Mouse (Mus musculus) lung, embryonic 14.5 days (tissue): Measurements from ENCODE around the gene Pip5k1b. TPM values are rescaled to one million over a fixed set of nuclear protein-coding genes. Genes with fewer than 3 reads are reported as not detected.

Experiments
- ATAC-seq: fragments of 200-750 bp; cut with Nextera tagmentation; 2 replicates; pipeline ENCODE4 v1.8.0; 2017; ENCODE audit warnings: mild to moderate bottlenecking, moderate TSS enrichment, moderate library complexity; ENCODE audit not compliant: insufficient read depth
- DNase-seq: peaks from one replicate; pipeline ENCODE4 v3.0.0-alpha.2; 2015
- H3K27ac ChIP-seq: fragments of 300-500 bp; sonication (generic); 2 replicates; pipeline ENCODE4 v1.5.1; 2014; ENCODE audit warnings: low read depth, mild to moderate bottlenecking, moderate library complexity
- H3K27me3 ChIP-seq: fragments of 300-500 bp; sonication (generic); 2 replicates; pipeline ENCODE4 v1.6.1; 2014; ENCODE audit warnings: low read length, control low read depth; ENCODE audit not compliant: insufficient read depth
- H3K36me3 ChIP-seq: fragments of 300-500 bp; sonication (generic); 2 replicates; pipeline ENCODE4 v1.6.1; 2014; ENCODE audit warnings: control low read depth; ENCODE audit not compliant: insufficient read depth
- H3K4me1 ChIP-seq: fragments of 300-500 bp; sonication (generic); 2 replicates; pipeline ENCODE4 v1.6.1; 2014; ENCODE audit warnings: antibody characterized with exemption, control low read depth; ENCODE audit not compliant: insufficient read depth
- H3K4me2 ChIP-seq: fragments of 300-500 bp; sonication (generic); 2 replicates; pipeline ENCODE4 v1.6.1; 2014; ENCODE audit warnings: mild to moderate bottlenecking
- H3K4me3 ChIP-seq: fragments of 300-500 bp; sonication (generic); 2 replicates; pipeline ENCODE4 v1.5.1; 2014; ENCODE audit warnings: low read depth, low read length
- H3K9ac ChIP-seq: fragments of 300-500 bp; sonication (generic); 2 replicates; pipeline ENCODE4 v1.6.1; 2014
- H3K9me3 ChIP-seq: fragments of 300-500 bp; sonication (generic); 2 replicates; pipeline ENCODE4 v1.6.1; 2016; ENCODE audit warnings: low read depth, low read length, control low read depth
- CTCF ChIP-seq: IDR thresholded peaks from 2 replicates; pipeline ENCODE4 v1.5.1; 2016; ENCODE audit warnings: antibody characterized with exemption, low read depth
- WGBS: fragments of 180-500 bp; shearing (Covaris S2); extraction: QIAGEN DNeasy Blood & Tissue Kit; methylation state at CpG from one replicate; pipeline ENCODE4 v1.1.7; 2014; 5-methylcytosine and 5-hydroxymethylcytosine counted together
- polyA plus RNA-seq: library from polyadenylated mRNA; unstranded; fragments of >200 nt; fragmentation: Nextera tagmentation; extraction: Ambion mirVana; gene quantifications from 2 replicates; pipeline ENCODE4 v1.2.1, GENCODE M21; 2014

The Pip5k1b gene
- polyA plus RNA-seq, 1 experiment from 2014 or later = 2.6 TPM

- H3K36me3 ChIP-seq = no peaks in the 10 kb centered on the region
- no peak overlapping the region for H3K4me2 ChIP-seq
- no peak overlapping the region for H3K4me3 ChIP-seq
- no peak overlapping the region for H3K27ac ChIP-seq
- H3K4me1 ChIP-seq = no peaks in the 10 kb centered on the region
- 63% methylated on average over 8 of the region's 8 CpGs for WGBS
- H3K27me3 ChIP-seq = no peaks in the 10 kb centered on the region
- DNase-seq (no peak), ATAC-seq (no peak)
- H3K9ac ChIP-seq = no peak overlapping the region
- H3K9me3 ChIP-seq = no peaks in the 10 kb centered on the region
- TF ChIP-seq CTCF = no peak
These were observed 69.0 kb downstream of the Pip5k1b start for GRCm38 (mm10) chr19:24486433-24487296.

GRCm38 (mm10) chr19:24484612-24485194 lies 71.0 kb downstream of the Pip5k1b start:
- DNase-seq = no peak
- H3K9ac ChIP-seq = no peak overlapping the region
- WGBS = 71% methylated on average over 3 of the region's 4 CpGs

GRCm38 (mm10) chr19:24480916-24481315 lies 74.8 kb downstream of the Pip5k1b start:
- no peak for TF ChIP-seq CTCF
- Histone ChIP-seq H3K27ac (no peak overlapping the region), H3K36me3 (no peaks in the 10 kb centered on the region), H3K4me3 (no peak overlapping the region), H3K4me1 (no peaks in the 10 kb centered on the region), H3K4me2 (no peak overlapping the region), H3K9me3 (no peaks in the 10 kb centered on the region), H3K9ac (no peak overlapping the region), H3K27me3 (no peaks in the 10 kb centered on the region)
- WGBS = 42% methylated on average over 2 of the region's 2 CpGs
- DNase-seq (no peak), ATAC-seq (no peak)

More at GRCm38 (mm10) chr19:24484612-24485194, 71.0 kb downstream of the Pip5k1b start:
- no peak for TF ChIP-seq CTCF
- no peak overlapping the region for H3K27ac ChIP-seq
- no peak overlapping the region for H3K4me3 ChIP-seq
- H3K4me1 ChIP-seq = no peaks in the 10 kb centered on the region
- ATAC-seq = no peak
- H3K27me3 ChIP-seq = no peaks in the 10 kb centered on the region
- no peaks in the 10 kb centered on the region for H3K36me3 ChIP-seq
- no peaks in the 10 kb centered on the region for H3K9me3 ChIP-seq
- H3K4me2 ChIP-seq = no peak overlapping the region

DNA sequence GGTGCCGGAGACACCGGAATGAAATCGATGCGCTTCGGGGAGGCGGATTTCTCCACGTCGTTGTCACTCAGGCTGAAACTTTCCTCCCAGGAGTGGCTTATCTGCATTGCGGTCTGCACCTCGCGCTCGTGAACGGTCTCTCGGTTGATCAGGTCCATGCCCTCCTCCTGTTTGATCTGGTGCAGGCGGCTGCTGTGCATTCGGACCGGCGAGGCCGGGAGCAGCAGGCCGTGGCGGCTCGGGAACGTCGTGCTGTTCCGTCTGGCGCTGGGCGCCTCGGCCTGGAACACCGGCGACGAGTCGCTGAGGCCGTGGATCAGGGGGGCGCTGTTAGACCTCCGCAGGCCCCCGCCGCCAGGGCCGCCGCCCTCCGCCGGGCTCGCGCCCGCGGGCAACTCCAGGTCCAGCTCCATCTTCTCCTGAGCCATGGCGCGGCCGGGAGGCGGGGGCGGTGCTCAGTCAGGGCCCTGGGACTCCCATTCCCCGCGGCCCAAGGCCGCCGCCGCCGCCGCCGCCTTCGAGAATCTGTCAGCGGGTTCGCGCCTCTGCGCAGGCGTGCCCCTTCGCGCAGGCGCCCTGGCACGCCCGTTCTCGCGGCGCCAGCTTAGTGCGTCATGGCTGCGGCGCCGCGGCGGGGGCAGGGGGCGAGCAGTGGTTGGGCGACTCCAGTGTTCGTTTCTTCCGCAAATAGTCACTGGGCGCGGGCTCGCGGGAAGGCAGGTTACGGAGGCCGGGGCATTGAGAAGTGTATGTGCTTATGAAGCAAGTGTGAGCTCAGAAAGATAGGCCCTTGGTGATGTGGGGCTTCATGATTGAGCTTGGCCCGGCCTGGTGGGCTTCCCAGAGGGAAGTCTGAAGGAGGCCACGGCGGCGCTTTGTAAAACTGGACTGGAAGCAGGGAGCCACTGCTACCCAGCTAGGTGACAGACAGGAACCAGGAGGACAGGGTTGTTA lies 78.5 kb downstream of the Pip5k1b start, which contains the start of gene Fam122a:
TSS of gene Fam122a (minus strand) at position 428 of the 954 bp plus-strand sequence.
- WGBS = under 1% methylated on average over 91 of the region's 92 CpGs
- peak within 1 kb of the TSS; percentile 96 for H3K9ac ChIP-seq

DNA sequence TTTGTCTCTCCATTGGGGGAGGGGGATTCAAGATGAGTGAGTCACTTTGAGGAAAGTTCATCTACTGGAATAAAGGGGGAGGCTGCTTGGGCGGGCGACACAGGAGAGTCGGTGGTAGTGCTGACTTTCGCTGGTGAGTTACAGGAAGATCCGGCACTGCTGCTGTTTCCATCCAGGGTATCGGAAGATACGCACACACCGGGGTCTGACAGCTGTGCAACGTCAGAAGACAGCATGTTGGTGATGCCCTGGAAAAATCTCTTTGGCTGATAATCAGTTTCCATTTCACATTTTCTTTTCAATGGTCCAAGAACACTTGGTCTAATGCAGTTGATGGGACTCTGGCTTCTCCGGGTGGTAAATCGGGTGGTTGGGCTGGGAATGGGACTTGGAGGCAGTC lies 79.2 kb downstream of the Pip5k1b start:
- 1% methylated on average over 11 of the region's 11 CpGs for WGBS
- Histone ChIP-seq H3K36me3 (peaks cover 3% of the 10 kb centered on the region; the same call in 1 of the 2 replicates), H3K27ac (peak overlapping the region; percentile 93), H3K4me1 (no peaks in the 10 kb centered on the region), H3K9me3 (no peaks in the 10 kb centered on the region), H3K4me2 (peak overlapping the region; percentile 89), H3K4me3 (peak overlapping the region; percentile 79), H3K9ac (peak overlapping the region; percentile 96), H3K27me3 (no peaks in the 10 kb centered on the region)
- no peak for TF ChIP-seq CTCF
- ATAC-seq (no peak), DNase-seq (peak; percentile 60)

More for the DNA sequence above, 78.5 kb downstream of the Pip5k1b start, which contains the start of gene Fam122a:
- Histone ChIP-seq H3K9me3 (no peaks in the 10 kb centered on the region), H3K27me3 (no peaks in the 10 kb centered on the region), H3K4me3 (peak within 1 kb of the TSS; percentile 79), H3K4me2 (peak within 1 kb of the TSS; percentile 89), H3K27ac (peak within 1 kb of the TSS; percentile 93), H3K4me1 (no peaks in the 10 kb centered on the region), H3K36me3 (peaks cover 3% of the 10 kb centered on the region; the same call in 1 of the 2 replicates)
- TF ChIP-seq CTCF = peak; percentile 4; the same call in 1 of the 2 replicates
- DNase-seq = peak; percentile 97
- peak; percentile 98 for ATAC-seq

DNA sequence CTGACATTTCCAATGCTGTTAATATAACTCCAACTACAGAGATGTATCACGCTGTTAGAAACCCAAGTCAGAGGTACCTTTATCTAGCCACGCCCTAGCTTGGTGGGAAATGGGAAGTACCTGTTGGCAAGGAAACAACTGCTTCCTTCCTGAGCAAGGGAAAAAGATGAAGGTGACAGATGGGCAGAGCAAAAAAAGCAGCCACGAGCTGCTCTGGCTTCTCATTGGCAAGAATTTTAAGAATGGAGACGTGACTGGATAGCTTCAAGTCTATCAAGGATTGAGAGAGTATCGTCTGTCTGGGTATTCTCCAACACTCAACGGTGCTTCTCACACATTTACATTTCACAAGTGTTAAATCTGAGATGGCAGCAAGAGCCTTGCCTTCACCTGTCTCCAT lies 80.4 kb downstream of the Pip5k1b start:
- H3K27me3 ChIP-seq = no peaks in the 10 kb centered on the region
- no peaks in the 10 kb centered on the region for H3K4me1 ChIP-seq
- H3K9me3 ChIP-seq = no peaks in the 10 kb centered on the region
- no peak overlapping the region for H3K9ac ChIP-seq
- DNase-seq = no peak
- H3K4me2 ChIP-seq = 0 out of 2 replicates have a peak overlapping the region, but pooled peaks have one; percentile 35
- 72% methylated on average over 6 of the region's 6 CpGs for WGBS
- no peak for ATAC-seq
- no peak overlapping the region for H3K4me3 ChIP-seq
- no peak overlapping the region for H3K27ac ChIP-seq
- H3K36me3 ChIP-seq = peaks cover 3% of the 10 kb centered on the region; the same call in 1 of the 2 replicates
- no peak for TF ChIP-seq CTCF
